Mouse (Mus musculus) Muller cell, postnatal 12 days (primary cell): ENCODE data around the gene Btd.

Source experiments
- DNase-seq: peaks from one replicate; pipeline ENCODE4 v3.0.0-alpha.2; 2015; ENCODE audit errors: inconsistent ontology term

The Btd gene

GRCm38 (mm10) chr14:31700376-31700775, 59.5 kb downstream of the Btd start:
- no peak for DNase-seq

- no peak for DNase-seq
Observed at GRCm38 (mm10) chr14:31709343-31709742, 68.5 kb downstream of the Btd start.

DNA sequence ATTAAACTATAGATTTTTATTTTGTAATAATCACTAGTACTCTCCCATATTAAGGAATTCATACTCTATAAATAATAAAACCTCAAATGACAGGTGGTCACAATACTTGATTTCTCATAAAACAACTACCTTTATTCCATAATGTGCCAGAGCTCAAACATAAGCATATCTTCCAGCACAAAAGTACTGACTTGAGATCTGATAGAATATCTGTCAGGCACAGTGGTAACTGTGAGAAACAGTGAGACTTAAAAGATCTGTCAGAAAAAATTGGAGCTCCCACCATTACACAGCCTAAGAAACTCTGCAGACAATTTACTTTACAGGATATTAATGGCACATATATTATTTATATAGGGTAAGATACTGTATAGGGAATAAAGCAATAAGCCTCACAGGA, 74.8 kb downstream of the Btd start:
- no peak for DNase-seq

DNA sequence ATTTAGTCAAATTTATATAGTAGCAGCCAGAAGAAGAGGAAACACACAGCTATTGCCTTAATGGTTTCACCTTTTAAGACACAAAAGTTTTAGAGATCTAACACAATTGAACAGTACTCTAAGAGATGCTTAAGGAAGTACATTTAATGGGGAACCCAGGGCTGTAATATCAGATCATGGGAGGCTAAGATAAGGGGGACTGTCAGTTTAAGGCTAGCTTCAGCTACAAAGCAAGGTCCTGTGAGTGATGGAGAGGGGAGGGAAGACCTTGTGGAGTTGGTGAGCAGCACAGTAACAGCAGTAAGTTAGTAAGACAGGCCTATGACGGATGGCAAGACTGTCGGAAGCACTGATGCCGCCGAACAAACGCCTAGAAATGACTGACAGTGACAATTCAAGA, 76.5 kb downstream of the Btd start:
- no peak for DNase-seq
